Mouse (Mus musculus) heart, postnatal 0 days (tissue): ENCODE data around the gene Pappa2. TPM values are rescaled to one million over a fixed set of nuclear protein-coding genes. Genes with fewer than 3 reads are reported as not detected.

ENCODE experiments used
- ATAC-seq: fragments of 200-750 bp; cut with Nextera tagmentation; 2 replicates; pipeline ENCODE4 v1.8.0; 2017; ENCODE audit warnings: low read depth, moderate number of reproducible peaks, moderate library complexity; ENCODE audit not compliant: insufficient read depth
- DNase-seq: peaks from one replicate; pipeline ENCODE4 v3.0.0-alpha.2; 2016; ENCODE audit warnings: low spot score
- H3K27ac ChIP-seq: fragments of 300-500 bp; sonication (generic); 2 replicates; pipeline ENCODE4 v1.5.1; 2014; ENCODE audit warnings: low read depth, mild to moderate bottlenecking
- H3K27me3 ChIP-seq: fragments of 300-500 bp; sonication (generic); 2 replicates; pipeline ENCODE4 v1.6.1; 2014; ENCODE audit warnings: low read length, mixed read lengths; ENCODE audit not compliant: control insufficient read depth, insufficient read depth
- H3K36me3 ChIP-seq: fragments of 300-500 bp; sonication (generic); replicated peaks from 2 replicates; pipeline ENCODE4 v1.6.1; 2014; ENCODE audit warnings: low read length, mixed read lengths; ENCODE audit not compliant: control insufficient read depth, insufficient read depth
- H3K4me1 ChIP-seq: fragments of 300-500 bp; sonication (generic); 2 replicates; pipeline ENCODE4 v1.6.1; 2014; ENCODE audit warnings: antibody characterized with exemption; ENCODE audit not compliant: control insufficient read depth, insufficient read depth
- H3K4me2 ChIP-seq: fragments of 300-500 bp; sonication (generic); 2 replicates; pipeline ENCODE4 v1.6.1; 2014; ENCODE audit warnings: low read depth, mild to moderate bottlenecking, low read length, moderate library complexity
- H3K4me3 ChIP-seq: fragments of 300-500 bp; sonication (generic); 2 replicates; pipeline ENCODE4 v1.5.1; 2014; ENCODE audit warnings: low read depth, low read length
- H3K9ac ChIP-seq: fragments of 300-500 bp; sonication (generic); replicated peaks from 2 replicates; pipeline ENCODE4 v1.6.1; 2014; ENCODE audit warnings: low read depth, low read length, mixed read lengths
- H3K9me3 ChIP-seq: fragments of 300-500 bp; sonication (generic); replicated peaks from 2 replicates; pipeline ENCODE4 v1.6.1; 2016; ENCODE audit warnings: low read length; ENCODE audit not compliant: control insufficient read depth
- CTCF ChIP-seq: IDR thresholded peaks from 2 replicates; pipeline ENCODE4 v1.5.1; 2016; ENCODE audit warnings: antibody characterized with exemption, control low read depth, low read depth
- EP300 ChIP-seq: IDR thresholded peaks from 2 replicates; pipeline ENCODE4 v1.6.1; 2016; ENCODE audit warnings: antibody characterized with exemption, low read depth
- WGBS: fragments of 180-500 bp; shearing (Covaris S2); extraction: QIAGEN DNeasy Blood & Tissue Kit; methylation state at CpG from one replicate; pipeline ENCODE4 v1.1.7; 2014; 5-methylcytosine and 5-hydroxymethylcytosine counted together
- polyA plus RNA-seq: library from polyadenylated mRNA; unstranded; fragments of >200 nt; fragmentation: Nextera tagmentation; extraction: Ambion mirVana; gene quantifications from 2 replicates; pipeline ENCODE4 v1.2.1, GENCODE M21; 2015
- total RNA-seq: library from RNA; depleted of rRNA; stranded (reverse); fragments of >200 nt; gene quantifications from 2 replicates; pipeline ENCODE4 v1.2.3, GENCODE M21; 2014; ENCODE audit warnings: low replicate concordance

The Pappa2 gene
- total and polyA plus RNA-seq, 2 experiments from 2014 or later: 0.08 to 0.16 TPM

DNA sequence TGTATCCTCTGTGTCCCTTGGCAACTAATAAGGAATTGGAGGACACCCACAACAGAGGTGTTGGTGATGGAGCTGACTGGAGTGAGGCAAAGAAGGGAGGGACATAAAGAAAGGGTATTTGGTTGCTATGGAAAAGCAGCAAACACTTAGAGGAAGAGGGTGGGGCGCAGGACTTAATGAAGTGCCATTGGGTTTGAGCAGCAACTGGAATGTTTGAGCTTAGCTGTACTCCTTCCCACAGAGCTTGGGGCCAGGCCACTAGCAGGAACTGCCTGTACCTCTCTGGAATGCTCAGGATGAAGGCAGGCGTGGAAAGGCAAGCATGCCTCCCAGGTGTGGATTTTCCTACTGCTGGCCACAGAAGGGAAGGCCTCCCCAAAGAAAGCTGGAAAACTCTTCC lies 281.0 kb downstream of the Pappa2 start:
- no peak for DNase-seq
- H3K9ac ChIP-seq: no peak overlapping the region
- H3K27ac ChIP-seq: no peak overlapping the region
- TF ChIP-seq EP300 (no peak), CTCF (no peak)
- ATAC-seq: no peak
- H3K4me3 ChIP-seq: no peak overlapping the region
- H3K36me3 ChIP-seq: no peaks in the 10 kb centered on the region
- no peaks in the 10 kb centered on the region for H3K4me1 ChIP-seq
- 92% methylated on average over 2 of the region's 2 CpGs for WGBS
- no peaks in the 10 kb centered on the region for H3K9me3 ChIP-seq
- no peaks in the 10 kb centered on the region for H3K27me3 ChIP-seq
- H3K4me2 ChIP-seq: no peak overlapping the region

DNA sequence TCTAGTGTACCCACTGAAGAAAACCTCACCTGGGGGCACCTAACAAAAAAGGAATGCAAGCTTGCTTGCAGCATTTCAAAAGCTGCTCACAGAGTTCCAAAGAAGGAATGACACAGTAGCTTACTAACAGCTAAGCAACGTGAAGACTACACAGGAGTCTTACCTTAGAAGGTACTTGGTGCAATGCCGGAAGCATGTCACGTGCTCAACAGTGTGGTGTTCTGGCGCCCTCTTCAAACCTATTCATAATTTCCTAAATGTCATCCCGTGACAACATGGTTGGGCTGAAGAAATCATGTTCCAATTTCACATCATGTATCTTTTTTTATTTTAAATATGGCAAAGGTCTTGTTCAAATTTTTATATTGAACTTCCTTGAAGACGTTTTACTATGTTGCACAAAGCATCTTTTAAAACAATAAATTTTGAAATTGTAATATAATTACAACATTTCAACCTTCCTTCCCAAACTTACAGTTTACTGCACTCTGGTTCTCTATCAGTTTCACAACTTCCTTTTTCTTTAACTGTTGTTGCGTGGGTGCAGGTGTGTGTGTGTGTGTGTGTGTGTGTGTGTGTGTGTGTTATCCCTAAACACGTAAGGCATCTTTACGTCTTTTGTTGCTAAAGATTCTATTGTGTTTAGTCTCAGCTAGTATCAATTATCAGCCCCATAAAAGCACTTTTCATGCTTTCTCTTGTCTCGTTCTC lies 282.3 kb downstream of the Pappa2 start:
- H3K9ac ChIP-seq: no peak overlapping the region
- no peaks in the 10 kb centered on the region for H3K27me3 ChIP-seq
- no peak overlapping the region for H3K27ac ChIP-seq
- no peak overlapping the region for H3K4me2 ChIP-seq
- TF ChIP-seq EP300: no peak
- TF ChIP-seq CTCF: no peak
- no peaks in the 10 kb centered on the region for H3K36me3 ChIP-seq
- H3K4me3 ChIP-seq: no peak overlapping the region
- no peaks in the 10 kb centered on the region for H3K4me1 ChIP-seq
- no peak for DNase-seq
- no peak for ATAC-seq
- 80% methylated on average over 10 of the region's 10 CpGs for WGBS
- no peaks in the 10 kb centered on the region for H3K9me3 ChIP-seq

DNA sequence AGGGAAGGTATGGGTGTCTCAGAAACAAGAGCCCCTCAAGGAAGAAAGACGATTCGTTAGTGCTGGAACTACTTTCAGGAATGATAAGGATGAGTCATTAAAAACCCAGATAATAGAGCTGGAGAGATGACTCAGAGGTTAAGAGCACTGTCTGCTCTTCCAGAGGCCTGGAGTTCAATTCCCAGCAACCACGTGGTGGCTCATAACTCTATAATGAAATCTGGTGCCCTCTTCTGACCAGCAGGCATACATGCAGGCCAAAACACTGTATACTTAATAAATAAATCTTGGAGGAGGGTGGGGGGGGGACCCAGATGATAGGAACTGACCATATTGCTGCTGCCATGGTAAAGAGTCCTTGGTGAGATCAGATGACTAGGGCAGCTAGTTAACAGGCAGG lies 282.9 kb downstream of the Pappa2 start:
- DNase-seq: no peak
- H3K9me3 ChIP-seq: no peaks in the 10 kb centered on the region
- no peaks in the 10 kb centered on the region for H3K4me1 ChIP-seq
- H3K4me3 ChIP-seq: no peak overlapping the region
- TF ChIP-seq CTCF (no peak), EP300 (no peak)
- no peaks in the 10 kb centered on the region for H3K36me3 ChIP-seq
- H3K9ac ChIP-seq: no peak overlapping the region
- no peak overlapping the region for H3K4me2 ChIP-seq
- WGBS: 39% methylated on average over 3 of the region's 3 CpGs
- no peak for ATAC-seq
- no peak overlapping the region for H3K27ac ChIP-seq
- no peaks in the 10 kb centered on the region for H3K27me3 ChIP-seq

DNA sequence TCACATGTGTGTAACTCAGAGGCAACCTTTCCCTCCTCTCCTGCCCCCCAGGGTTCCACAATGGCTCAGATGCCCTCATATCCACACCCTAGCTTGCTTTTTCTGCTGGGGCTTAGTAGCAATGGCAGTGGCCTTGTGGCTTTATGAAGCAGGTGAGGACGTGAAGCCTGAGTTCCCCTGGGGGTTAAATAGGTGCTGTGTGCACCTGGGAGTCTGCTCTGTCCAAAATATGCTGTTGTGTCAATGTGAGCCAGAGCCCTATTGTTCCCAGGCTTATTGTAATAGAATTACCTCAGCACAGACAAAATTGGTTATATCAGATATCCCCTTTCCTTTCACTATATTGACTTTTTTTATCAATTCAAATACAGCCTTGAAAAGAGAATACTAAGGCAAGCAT lies 292.6 kb downstream of the Pappa2 start:
- Histone ChIP-seq H3K9me3 (no peaks in the 10 kb centered on the region), H3K27ac (no peak overlapping the region), H3K36me3 (no peaks in the 10 kb centered on the region), H3K9ac (no peak overlapping the region), H3K27me3 (no peaks in the 10 kb centered on the region), H3K4me2 (no peak overlapping the region), H3K4me1 (no peaks in the 10 kb centered on the region), H3K4me3 (no peak overlapping the region)
- no peak for ATAC-seq
- DNase-seq: no peak
- no peak for TF ChIP-seq EP300
- no peak for TF ChIP-seq CTCF
- 38% methylated on average over 1 of the region's 1 CpGs for WGBS

DNA sequence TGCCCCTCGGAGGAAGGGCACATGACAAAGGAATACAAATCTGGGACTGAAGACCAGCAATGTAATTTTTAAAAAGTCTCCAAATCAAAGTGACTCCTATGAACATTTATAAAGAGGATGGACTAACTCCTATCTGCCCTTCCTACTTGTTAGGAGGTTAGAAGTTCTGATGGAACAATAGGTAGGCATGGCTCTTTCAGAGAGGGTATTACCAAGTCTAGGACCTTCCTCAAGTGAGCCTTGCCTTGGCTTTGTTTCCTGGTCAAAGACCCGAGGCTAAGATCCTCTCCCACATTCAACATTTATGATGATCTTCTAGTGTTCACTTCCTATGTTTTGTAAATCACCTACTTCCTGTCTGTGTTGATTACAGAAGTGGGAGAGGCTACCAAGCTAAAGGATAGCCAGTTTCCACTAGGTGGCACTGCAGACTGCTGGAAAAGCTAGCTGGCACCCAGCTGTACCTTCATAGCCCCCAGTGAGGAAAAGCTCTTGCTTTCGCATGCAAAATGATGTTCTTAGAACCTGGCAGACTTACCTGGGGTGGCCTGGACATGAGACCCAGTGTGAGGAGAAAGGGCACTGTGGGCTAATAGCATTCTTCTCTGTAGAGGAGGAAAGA lies 310.2 kb downstream of the Pappa2 start:
- Histone ChIP-seq H3K4me3 (no peak overlapping the region), H3K27ac (no peak overlapping the region), H3K9ac (no peak overlapping the region), H3K4me2 (no peak overlapping the region), H3K4me1 (no peaks in the 10 kb centered on the region), H3K36me3 (no peaks in the 10 kb centered on the region), H3K27me3 (no peaks in the 10 kb centered on the region), H3K9me3 (no peaks in the 10 kb centered on the region)
- 37% methylated on average over 3 of the region's 3 CpGs for WGBS
- TF ChIP-seq CTCF: peak; percentile 80
- TF ChIP-seq EP300: no peak
- ATAC-seq: peak; percentile 49
- peak; percentile 60 for DNase-seq
